Mouse (Mus musculus) CH12.LX (cell line): ENCODE measurements around the gene Smarca2.

Experiments
- CTCF ChIP-seq, 2 experiments: IDR thresholded peaks in 1 of 2; conservative IDR thresholded peaks in 1 of 2; 2 replicates each; pipeline ENCODE4 v1.5.1; 2011 to 2012; ENCODE audit warnings: low read depth in 2 of 2, low read length in 2 of 2, improper control_type of control experiment in 1 of 2, inconsistent platforms in 1 of 2, mild to moderate bottlenecking in 1 of 2, moderate library complexity in 1 of 2
- E2F4 ChIP-seq: IDR thresholded peaks from 2 replicates; pipeline ENCODE4 v1.6.1; 2011; ENCODE audit warnings: low read depth, low read length, improper control_type of control experiment; ENCODE audit not compliant: insufficient replicate concordance
- MAFK ChIP-seq: IDR thresholded peaks from 2 replicates; pipeline ENCODE4 v1.6.1; 2011; ENCODE audit warnings: low read length, improper control_type of control experiment; ENCODE audit not compliant: insufficient replicate concordance
- MAX ChIP-seq: IDR thresholded peaks from 2 replicates; pipeline ENCODE4 v1.6.1; 2011; ENCODE audit warnings: low read length, improper control_type of control experiment
- MEF2A ChIP-seq: IDR thresholded peaks from 2 replicates; pipeline ENCODE4 v1.6.1; 2014; ENCODE audit warnings: low read depth, mild to moderate bottlenecking, inconsistent platforms, low read length, improper control_type of control experiment, borderline replicate concordance
- POLR2AphosphoS2 ChIP-seq: IDR thresholded peaks from 2 replicates; pipeline ENCODE4 v1.6.1; 2011; ENCODE audit warnings: low read depth, low read length, improper control_type of control experiment
- UBTF ChIP-seq: IDR thresholded peaks from 2 replicates; pipeline ENCODE4 v1.6.1; 2012; ENCODE audit warnings: low read depth, mild to moderate bottlenecking, inconsistent platforms, low read length, improper control_type of control experiment, moderate library complexity

DNA sequence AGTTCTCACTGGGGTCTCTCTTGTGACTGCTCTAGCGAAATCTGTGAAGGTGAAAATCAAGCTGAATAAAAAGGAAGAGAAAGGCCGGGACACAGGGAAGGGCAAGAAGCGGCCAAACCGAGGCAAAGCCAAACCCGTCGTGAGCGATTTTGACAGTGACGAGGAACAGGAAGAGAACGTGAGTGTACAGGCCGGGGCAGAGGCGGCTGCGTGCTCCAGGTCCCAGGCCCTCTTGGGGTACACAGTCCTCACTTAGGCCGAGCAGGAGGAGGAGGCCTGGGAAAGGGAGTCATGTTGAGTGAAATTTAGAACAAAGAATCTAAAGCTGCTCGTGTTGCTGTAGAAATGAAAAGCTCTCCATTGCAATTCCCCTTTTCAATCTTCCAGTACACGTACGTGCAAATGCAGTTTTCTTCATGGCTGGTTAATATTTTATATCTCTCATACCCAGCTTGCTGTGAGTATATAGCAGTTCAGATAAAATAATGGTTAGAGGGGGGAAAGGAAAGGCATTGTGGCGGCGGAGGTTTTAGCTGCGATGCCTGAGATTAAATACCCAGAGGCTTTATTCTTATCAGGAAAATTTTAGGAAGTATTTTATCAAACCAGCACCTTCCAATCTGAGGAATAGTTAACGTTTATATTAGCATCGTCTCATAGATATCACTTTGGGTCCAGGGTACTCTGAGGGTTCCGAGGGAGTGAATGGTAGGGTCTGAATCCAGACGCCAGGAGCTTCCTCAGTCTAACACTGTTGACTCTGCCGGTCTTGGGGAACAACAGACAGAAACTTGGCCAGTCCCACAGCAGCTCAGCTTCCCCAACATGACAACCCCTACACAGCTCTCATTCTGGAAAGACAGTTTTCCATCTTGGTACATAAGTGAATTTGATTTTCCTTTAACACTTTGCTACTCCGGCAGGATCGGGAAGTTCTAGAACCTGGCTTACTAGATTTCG is 171.5 kb downstream of the Smarca2 start:
- TF ChIP-seq E2F4, result no peak
- no peak for TF ChIP-seq MEF2A
- TF ChIP-seq CTCF (conservative IDR thresholded peaks at IDR 0.05 in 1 of 2, IDR thresholded peaks at IDR 0.05 in 1 of 2; ENCODE audit: low read depth in 2 of 2, low read length in 2 of 2), result no peak
- no peak for TF ChIP-seq MAFK
- TF ChIP-seq MAX, result no peak
- TF ChIP-seq POLR2AphosphoS2, result no peak
- TF ChIP-seq UBTF, result no peak
